Mouse (Mus musculus): ENCODE measurements around the gene Ppip5k2.

DNA sequence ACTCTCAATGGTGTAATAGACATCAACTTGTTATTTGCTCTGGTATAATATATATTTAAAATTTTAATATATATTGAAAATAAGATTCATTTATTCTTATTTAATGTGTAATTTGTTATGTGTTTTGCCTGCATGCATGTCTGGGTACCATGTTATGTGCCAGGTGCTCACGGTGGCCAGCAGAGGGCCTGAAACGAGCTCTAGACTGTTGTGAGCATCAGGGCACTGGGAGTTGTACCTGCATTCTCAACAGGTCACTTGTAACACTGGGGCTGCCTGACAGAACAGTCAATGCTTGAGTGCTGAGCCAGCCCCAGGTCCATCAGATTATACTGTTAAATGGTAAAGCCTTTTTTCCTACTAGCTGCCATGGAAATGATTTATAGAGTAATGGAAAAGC, 43.5 kb downstream of the Ppip5k2 start:
- no peak for TF ChIP-seq CHD2 (IDR thresholded peaks at IDR 0.05; ENCODE audit: low read depth, low read length)
- TF ChIP-seq HCFC1 (IDR thresholded peaks at IDR 0.05; ENCODE audit: borderline replicate concordance, insufficient read depth, low read length): no peak
